Mouse (Mus musculus): ENCODE data around the gene Ocm.
"Not testable (repeated sequence)": the region's sequence is repeated elsewhere in the genome, so short reads cannot be mapped to it uniquely, and the experiment has no call there.

Gene Ocm

GRCm38 (mm10) chr5:144026620-144027263, at the start of gene Ocm:
TSS of gene Ocm (minus strand) at chr5:144026670.
- DNase-seq = no peak

GRCm38 (mm10) chr5:144071249-144071648, 44.8 kb upstream of the Ocm start:
- DNase-seq = no peak

- no peak for DNase-seq
Observed at GRCm38 (mm10) chr5:144070064-144070463, 43.6 kb upstream of the Ocm start.

GRCm38 (mm10) chr5:144066036-144066435, 39.6 kb upstream of the Ocm start:
- DNase-seq = no peak

- no peak for DNase-seq
Observed at GRCm38 (mm10) chr5:144064093-144064492, 37.6 kb upstream of the Ocm start.

- peak; percentile 55 to 56 for DNase-seq
Observed at GRCm38 (mm10) chr5:144054340-144054739, 27.9 kb upstream of the Ocm start.

GRCm38 (mm10) chr5:144053450-144053849, 27.0 kb upstream of the Ocm start:
- no peak for DNase-seq

- DNase-seq = peak in 1 of 2 experiments; percentile 31
Observed at GRCm38 (mm10) chr5:144051268-144051667, 24.8 kb upstream of the Ocm start.

- no peak for DNase-seq
Observed at GRCm38 (mm10) chr5:144049881-144050280, 23.4 kb upstream of the Ocm start.

- DNase-seq = no peak
Observed at GRCm38 (mm10) chr5:144047324-144047723, 20.9 kb upstream of the Ocm start.

GRCm38 (mm10) chr5:144043166-144043565, 16.7 kb upstream of the Ocm start:
- DNase-seq = peak; percentile 53 to 76

GRCm38 (mm10) chr5:144040720-144041364, 14.4 kb upstream of the Ocm start:
- DNase-seq = peak; percentile 70 to 81

- no peak for DNase-seq
Observed at GRCm38 (mm10) chr5:144039886-144040285, 13.4 kb upstream of the Ocm start.

GRCm38 (mm10) chr5:144039156-144039675, 12.7 kb upstream of the Ocm start:
- DNase-seq = no peak

GRCm38 (mm10) chr5:144036952-144037351, 10.5 kb upstream of the Ocm start:
- no peak for DNase-seq

GRCm38 (mm10) chr5:144034567-144034966, 8.1 kb upstream of the Ocm start:
- DNase-seq = no peak

GRCm38 (mm10) chr5:144032491-144032890, 6.0 kb upstream of the Ocm start:
- no peak for DNase-seq

GRCm38 (mm10) chr5:144015845-144016244, 10.6 kb downstream of the Ocm start:
- DNase-seq = no peak

GRCm38 (mm10) chr5:144015312-144015650, 11.2 kb downstream of the Ocm start:
- no peak for DNase-seq

- DNase-seq = peak; percentile 76 to 90
Observed at GRCm38 (mm10) chr5:144014551-144015311, 11.7 kb downstream of the Ocm start, which contains the start of gene Ccz1. TSS of gene Ccz1 (minus strand) at chr5:144014877.

- DNase-seq = not testable (repeated sequence)
Observed at GRCm38 (mm10) chr5:144013366-144014134, 12.9 kb downstream of the Ocm start.

- no peak for DNase-seq
Observed at GRCm38 (mm10) chr5:144002461-144003192, 23.8 kb downstream of the Ocm start.
